Mouse (Mus musculus) heart, adult 2 months (tissue): ENCODE results near the gene Gm13539.

ENCODE experiments used
- CTCF ChIP-seq: fragments of 200-600 bp; IDR thresholded peaks from 2 replicates; pipeline ENCODE4 v1.8.1; 2022; ENCODE audit warnings: antibody characterized with exemption, mild to moderate bottlenecking, moderate library complexity
- EP300 ChIP-seq: fragments of 200-500 bp; IDR thresholded peaks from 2 replicates; pipeline ENCODE4 v1.6.1; 2011; ENCODE audit warnings: low read depth, low read length, control low read depth; ENCODE audit not compliant: insufficient read depth

GRCm38 (mm10) chr2:25780921-25781320, 1.1 kb upstream of the Gm13539 start:
- no peak for TF ChIP-seq CTCF
- no peak for TF ChIP-seq EP300
